Mouse (Mus musculus) neural tube, embryonic 11.5 days (tissue): Measurements from ENCODE around the gene Adora1. TPM values are rescaled to one million over a fixed set of nuclear protein-coding genes. Genes with fewer than 3 reads are reported as not detected.

Experiments
- ATAC-seq: fragments of 200-750 bp; cut with Nextera tagmentation; 2 replicates; pipeline ENCODE4 v1.8.0; 2017; ENCODE audit warnings: moderate number of reproducible peaks, mild to moderate bottlenecking, moderate TSS enrichment, moderate library complexity; ENCODE audit not compliant: insufficient read depth, low FRiP score, low TSS enrichment
- DNase-seq: peaks from one replicate; pipeline ENCODE4 v3.0.0-alpha.2; 2015; ENCODE audit warnings: low spot score
- H3K27ac ChIP-seq: fragments of 300-500 bp; sonication (generic); 2 replicates; pipeline ENCODE4 v1.5.1; 2014; ENCODE audit warnings: low read depth, mild to moderate bottlenecking, low read length
- H3K27me3 ChIP-seq: fragments of 300-500 bp; sonication (generic); 2 replicates; pipeline ENCODE4 v1.6.1; 2014; ENCODE audit warnings: mild to moderate bottlenecking, low read length, mixed read lengths; ENCODE audit not compliant: control insufficient read depth, insufficient read depth
- H3K36me3 ChIP-seq: fragments of 300-500 bp; sonication (generic); 2 replicates; pipeline ENCODE4 v1.6.1; 2014; ENCODE audit warnings: mild to moderate bottlenecking, low read length, moderate library complexity, mixed read lengths; ENCODE audit not compliant: control insufficient read depth, insufficient read depth
- H3K4me1 ChIP-seq: fragments of 300-500 bp; sonication (generic); 2 replicates; pipeline ENCODE4 v1.6.1; 2014; ENCODE audit warnings: low read length, mixed read lengths; ENCODE audit not compliant: control insufficient read depth, insufficient read depth
- H3K4me2 ChIP-seq: fragments of 300-500 bp; sonication (generic); 2 replicates; pipeline ENCODE4 v1.6.1; 2014; ENCODE audit warnings: low read depth, mild to moderate bottlenecking, moderate library complexity
- H3K4me3 ChIP-seq: fragments of 300-500 bp; sonication (generic); 2 replicates; pipeline ENCODE4 v1.5.1; 2014; ENCODE audit warnings: low read depth, low read length
- H3K9ac ChIP-seq: fragments of 300-500 bp; sonication (generic); 2 replicates; pipeline ENCODE4 v1.6.1; 2014; ENCODE audit warnings: mild to moderate bottlenecking, low read length
- H3K9me3 ChIP-seq: fragments of 300-500 bp; sonication (generic); 2 replicates; pipeline ENCODE4 v1.6.1; 2016; ENCODE audit warnings: low read length; ENCODE audit not compliant: control insufficient read depth
- WGBS: fragments of 180-500 bp; shearing (Covaris S2); extraction: QIAGEN DNeasy Blood & Tissue Kit; methylation state at CpG from one replicate; pipeline ENCODE4 v1.1.7; 2014; 5-methylcytosine and 5-hydroxymethylcytosine counted together
- polyA plus RNA-seq: library from polyadenylated mRNA; unstranded; fragments of >200 nt; fragmentation: Nextera tagmentation; extraction: Ambion mirVana; gene quantifications from 2 replicates; pipeline ENCODE4 v1.2.1, GENCODE M21; 2014

Gene Adora1
- polyA plus RNA-seq, 1 experiment from 2014 or later = 1.4 TPM

DNA sequence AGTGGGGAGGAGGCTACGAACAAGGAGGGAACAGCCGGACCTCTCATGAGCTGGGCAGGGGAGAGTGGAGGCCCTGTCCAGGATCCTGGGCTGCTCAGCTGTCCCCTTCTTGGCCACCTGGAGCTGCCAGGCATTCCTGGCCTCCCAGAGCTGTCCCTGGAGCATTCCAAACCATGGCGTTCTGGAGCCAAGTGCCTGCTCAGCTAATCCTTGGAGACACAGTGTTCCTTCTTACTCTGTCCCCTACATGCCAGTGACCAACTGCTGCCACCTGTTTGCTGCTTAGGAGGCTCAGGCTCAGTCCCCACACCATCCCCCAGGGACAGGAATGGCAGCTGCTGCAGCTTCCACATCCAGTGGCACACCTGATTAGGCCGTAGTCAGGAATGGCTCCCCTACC, 39.3 kb downstream of the Adora1 start:
- no peaks in the 10 kb centered on the region for H3K9me3 ChIP-seq
- ATAC-seq = no peak
- no peak overlapping the region for H3K9ac ChIP-seq
- DNase-seq = no peak
- no peaks in the 10 kb centered on the region for H3K27me3 ChIP-seq
- no peak overlapping the region for H3K4me3 ChIP-seq
- H3K36me3 ChIP-seq = no peaks in the 10 kb centered on the region
- 66% methylated on average over 4 of the region's 4 CpGs for WGBS
- peaks cover 3% of the 10 kb centered on the region; the same call in 1 of the 2 replicates for H3K4me1 ChIP-seq
- no peak overlapping the region for H3K27ac ChIP-seq
- H3K4me2 ChIP-seq = no peak overlapping the region

DNA sequence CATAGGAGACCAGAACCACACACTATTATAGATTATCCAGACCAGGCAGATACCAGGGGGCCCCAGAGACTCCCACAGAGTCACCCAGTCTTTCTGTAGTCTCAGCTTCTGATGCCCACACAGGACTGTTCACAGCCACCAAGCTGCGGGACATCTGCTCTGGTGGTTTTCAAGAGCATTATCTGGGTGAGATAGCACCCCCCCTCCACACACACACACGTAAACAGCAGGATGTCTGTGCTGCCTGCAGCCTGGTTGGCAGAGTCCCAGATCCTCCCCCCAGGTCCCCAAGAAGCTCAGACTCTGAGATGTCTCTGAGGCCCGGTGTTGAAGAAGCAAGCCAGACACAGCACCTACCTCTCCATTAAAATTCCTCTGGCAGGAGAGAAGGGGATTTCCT, 39.7 kb downstream of the Adora1 start:
- Histone ChIP-seq H3K27ac (no peak overlapping the region), H3K4me1 (peaks cover 3% of the 10 kb centered on the region; the same call in 1 of the 2 replicates), H3K4me3 (no peak overlapping the region), H3K9me3 (no peaks in the 10 kb centered on the region), H3K9ac (no peak overlapping the region), H3K4me2 (no peak overlapping the region), H3K36me3 (no peaks in the 10 kb centered on the region), H3K27me3 (no peaks in the 10 kb centered on the region)
- DNase-seq = no peak
- 63% methylated on average over 3 of the region's 3 CpGs for WGBS
- ATAC-seq = no peak

DNA sequence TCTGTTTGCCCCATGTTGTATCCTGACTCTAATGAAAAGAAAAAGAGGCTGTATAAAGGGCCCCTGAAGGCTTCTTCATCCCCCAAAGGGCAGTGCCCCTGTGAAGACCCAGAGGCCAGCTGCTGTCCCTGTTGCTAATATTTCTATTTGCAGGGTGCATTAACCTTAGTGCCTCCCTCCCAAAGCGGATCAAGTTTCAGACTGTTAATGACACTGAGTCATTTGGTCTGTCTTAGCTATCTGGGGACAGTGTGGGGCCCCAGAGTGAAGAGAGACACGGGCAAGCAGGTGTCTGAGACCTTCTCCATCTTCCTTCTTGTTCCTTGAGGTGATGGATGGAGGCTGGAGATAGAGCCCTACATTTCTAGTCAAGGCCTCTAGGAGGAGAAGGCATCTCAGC, 40.1 kb downstream of the Adora1 start:
- Histone ChIP-seq H3K9me3 (no peaks in the 10 kb centered on the region), H3K4me2 (no peak overlapping the region), H3K27me3 (no peaks in the 10 kb centered on the region), H3K36me3 (no peaks in the 10 kb centered on the region), H3K4me3 (no peak overlapping the region), H3K4me1 (peaks cover 3% of the 10 kb centered on the region; the same call in 1 of the 2 replicates), H3K27ac (no peak overlapping the region), H3K9ac (no peak overlapping the region)
- ATAC-seq (no peak), DNase-seq (no peak)
- 49% methylated on average over 2 of the region's 2 CpGs for WGBS

DNA sequence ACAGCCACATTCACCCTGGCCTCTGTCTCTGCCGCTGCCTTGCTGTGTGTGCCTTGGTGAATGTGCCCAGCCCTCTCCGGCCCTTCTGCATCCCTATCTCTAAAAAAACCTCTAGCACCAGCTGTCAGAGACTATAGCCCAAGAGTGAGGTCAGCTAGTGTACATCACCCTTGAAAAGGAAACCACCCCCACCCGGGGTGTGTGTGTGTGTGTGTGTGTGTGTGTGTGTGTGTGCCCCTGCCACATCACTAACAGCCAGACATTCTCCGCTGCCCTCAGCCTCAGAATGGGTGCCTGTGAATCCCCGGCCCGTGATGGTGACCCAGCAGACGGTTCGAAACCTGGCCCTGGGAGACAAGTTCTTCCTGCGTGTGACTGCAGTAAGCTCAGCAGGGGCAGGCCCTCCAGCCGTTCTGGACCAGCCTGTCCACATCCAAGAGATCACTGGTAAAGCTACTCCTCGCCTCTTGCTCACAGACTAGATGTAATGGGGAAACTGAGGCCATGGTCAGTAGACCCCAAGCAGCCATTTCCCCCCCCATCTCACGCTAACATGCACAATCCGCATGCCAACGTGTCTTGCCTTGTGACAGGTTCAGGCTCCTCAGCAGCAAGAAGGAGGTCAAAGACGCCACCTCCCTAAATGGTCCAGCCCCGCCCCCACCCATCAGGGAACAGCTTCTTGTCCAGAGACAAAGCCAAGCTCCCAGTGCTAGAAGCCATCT, 40.8 kb downstream of the Adora1 start:
- Histone ChIP-seq H3K4me1 (peaks cover 3% of the 10 kb centered on the region; the same call in 1 of the 2 replicates), H3K9ac (no peak overlapping the region), H3K27me3 (no peaks in the 10 kb centered on the region), H3K27ac (no peak overlapping the region), H3K4me2 (no peak overlapping the region), H3K36me3 (no peaks in the 10 kb centered on the region), H3K9me3 (no peaks in the 10 kb centered on the region), H3K4me3 (no peak overlapping the region)
- no peak for ATAC-seq
- no peak for DNase-seq
- WGBS = 75% methylated on average over 16 of the region's 16 CpGs

DNA sequence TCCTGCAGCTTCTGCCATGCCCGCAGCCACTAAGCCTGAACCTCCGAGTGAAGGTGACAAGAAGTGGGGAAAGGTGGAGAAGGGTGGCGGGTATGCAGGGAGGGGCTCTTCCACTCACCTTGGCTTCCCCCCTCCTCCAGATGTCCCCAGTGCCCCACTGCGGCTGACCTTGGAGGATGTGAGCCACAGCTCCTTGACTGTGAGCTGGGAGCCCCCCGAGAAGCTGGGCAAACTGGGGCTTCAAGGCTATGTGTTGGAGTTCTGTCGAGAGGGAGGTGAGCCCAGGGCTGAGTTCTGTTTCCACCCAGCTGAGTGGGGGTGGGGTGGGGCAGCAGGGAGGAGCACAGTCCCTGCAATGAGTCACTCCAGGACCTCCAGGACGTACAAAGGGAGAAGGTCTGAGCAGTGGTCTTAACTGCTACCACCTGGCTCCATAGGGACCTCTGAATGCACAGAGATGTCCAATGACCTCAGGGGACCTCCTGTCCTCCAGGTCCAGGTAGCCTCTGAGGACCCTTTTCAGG, 41.5 kb downstream of the Adora1 start:
- ATAC-seq (no peak), DNase-seq (no peak)
- H3K27ac ChIP-seq = no peak overlapping the region
- no peak overlapping the region for H3K4me3 ChIP-seq
- no peak overlapping the region for H3K4me2 ChIP-seq
- peaks cover 9% of the 10 kb centered on the region; the same call in 1 of the 2 replicates for H3K4me1 ChIP-seq
- no peaks in the 10 kb centered on the region for H3K27me3 ChIP-seq
- no peaks in the 10 kb centered on the region for H3K36me3 ChIP-seq
- no peak overlapping the region for H3K9ac ChIP-seq
- no peaks in the 10 kb centered on the region for H3K9me3 ChIP-seq
- WGBS = 68% methylated on average over 7 of the region's 7 CpGs

DNA sequence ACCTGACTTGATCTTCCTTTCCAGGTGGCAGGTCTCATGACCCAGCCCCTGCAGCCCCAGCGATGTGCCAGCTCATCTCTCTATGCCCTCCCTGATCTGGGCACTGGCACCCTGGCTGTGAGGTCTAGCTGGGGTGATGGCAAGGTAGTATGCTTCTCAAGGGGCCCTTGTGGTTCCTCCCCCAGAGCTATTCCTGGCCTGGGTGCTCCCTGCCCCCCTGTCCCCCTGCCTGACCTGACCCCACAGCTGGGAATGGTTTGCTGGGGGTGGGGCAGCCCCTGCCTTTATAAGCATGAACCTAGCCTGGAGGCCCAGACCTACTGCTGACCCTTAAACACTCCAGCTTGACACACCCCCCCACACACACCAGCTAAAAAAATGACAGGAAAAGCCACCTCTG, 42.1 kb downstream of the Adora1 start, which contains the start of gene Mybph:
Gene Mybph, plus strand, starts transcription at position 323 of the 400 bp plus-strand sequence.
- DNase-seq (no peak), ATAC-seq (no peak)
- H3K36me3 ChIP-seq = no peaks in the 10 kb centered on the region
- H3K9ac ChIP-seq = no peak within 1 kb of the TSS
- H3K4me1 ChIP-seq = peaks cover 10% of the 10 kb centered on the region; the same call in 1 of the 2 replicates
- no peak within 1 kb of the TSS for H3K4me3 ChIP-seq
- H3K27me3 ChIP-seq = no peaks in the 10 kb centered on the region
- no peak within 1 kb of the TSS for H3K4me2 ChIP-seq
- no peaks in the 10 kb centered on the region for H3K9me3 ChIP-seq
- WGBS = 76% methylated on average over 1 of the region's 1 CpGs
- no peak within 1 kb of the TSS for H3K27ac ChIP-seq

DNA sequence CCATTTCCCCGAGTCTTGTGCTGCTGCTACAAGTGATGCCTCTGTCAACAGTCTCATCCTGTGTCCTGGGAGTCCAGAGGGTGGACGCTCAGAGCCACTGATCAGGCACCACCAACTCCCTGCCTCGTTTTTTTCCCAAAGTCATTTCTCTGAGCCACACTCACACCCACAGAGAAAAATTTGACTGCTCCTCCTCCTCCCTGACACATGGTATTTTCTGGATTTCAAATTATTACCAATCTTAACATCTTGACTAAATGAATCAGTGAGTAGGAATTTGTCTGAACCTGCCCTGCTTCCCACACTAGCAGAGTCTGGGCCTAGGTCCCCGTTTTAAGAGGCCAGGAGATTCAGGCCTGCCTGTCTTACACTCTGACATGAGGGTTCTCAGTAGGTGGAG, 43.2 kb downstream of the Adora1 start:
- H3K36me3 ChIP-seq = no peaks in the 10 kb centered on the region
- no peak overlapping the region for H3K9ac ChIP-seq
- no peak for ATAC-seq
- 46% methylated on average over 4 of the region's 4 CpGs for WGBS
- no peak overlapping the region for H3K4me2 ChIP-seq
- H3K27me3 ChIP-seq = no peaks in the 10 kb centered on the region
- no peak overlapping the region for H3K4me3 ChIP-seq
- no peak overlapping the region for H3K27ac ChIP-seq
- no peaks in the 10 kb centered on the region for H3K9me3 ChIP-seq
- peaks cover 10% of the 10 kb centered on the region; the same call in 1 of the 2 replicates for H3K4me1 ChIP-seq
- no peak for DNase-seq

DNA sequence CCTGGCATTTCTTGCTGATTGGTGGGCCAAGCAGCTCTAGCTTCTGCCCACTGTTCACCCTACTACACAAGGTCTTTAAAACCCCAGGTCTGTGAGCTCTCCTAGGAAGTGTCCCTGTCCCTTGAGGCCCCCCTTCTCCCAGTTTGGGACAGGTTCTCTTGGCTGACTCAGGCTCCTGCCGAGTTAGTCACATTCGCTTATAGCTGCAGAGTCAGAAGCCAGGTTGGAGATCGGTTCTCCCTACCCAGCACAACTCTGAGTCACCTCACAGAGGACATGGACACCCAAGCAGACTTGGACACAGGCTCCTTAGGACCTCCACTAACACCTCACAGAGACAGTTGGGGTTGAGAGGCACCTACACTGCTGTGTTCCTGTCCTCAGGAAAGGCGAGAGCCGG, 44.0 kb downstream of the Adora1 start:
- ATAC-seq = no peak
- no peak overlapping the region for H3K4me3 ChIP-seq
- H3K9me3 ChIP-seq = no peaks in the 10 kb centered on the region
- H3K4me1 ChIP-seq = peaks cover 10% of the 10 kb centered on the region; the same call in 1 of the 2 replicates
- H3K4me2 ChIP-seq = no peak overlapping the region
- 85% methylated on average over 5 of the region's 5 CpGs for WGBS
- H3K27me3 ChIP-seq = no peaks in the 10 kb centered on the region
- H3K9ac ChIP-seq = no peak overlapping the region
- H3K27ac ChIP-seq = no peak overlapping the region
- DNase-seq = no peak
- H3K36me3 ChIP-seq = no peaks in the 10 kb centered on the region
